Comparison of ENCODE assay signal across 21 mouse cellular contexts in genomic region chr13:99494416-99494815, GRCm38 (mm10). TPM values are rescaled to one million over a fixed set of nuclear protein-coding genes. Genes with fewer than 3 reads are reported as not detected.
DNase-seq lines count a peak whose midpoint lies in the region; ATAC-seq and TF ChIP-seq lines count a peak whose summit lies in the region.
"Had no signal": no experiment of that assay in that cellular context is flagged by ENCODE, and none has a peak within 500 bp of the region (broad histone marks: within the 10 kb centered on the region; RNA-seq: fewer than 3 reads in every experiment).

No protein-coding gene starts in this region.

- peaks cover 6% of the 10 kb centered on the region; the same call in 1 of the 2 replicates for H3K36me3 ChIP-seq in forebrain, embryonic 11.5 days (ENCODE audit: control insufficient read depth, insufficient read depth, low read length)
- H3K36me3 ChIP-seq in forebrain, embryonic 16.5 days (ENCODE audit: control insufficient read depth, insufficient read depth): 0 out of 2 replicates have a peak, but pooled peaks cover 2% of the 10 kb centered on the region
- peaks cover 27% of the 10 kb centered on the region for H3K36me3 ChIP-seq in forebrain, embryonic 12.5 days (replicated peaks)
- H3K36me3 ChIP-seq in forebrain, postnatal 0 days (ENCODE audit: insufficient read depth): peaks cover 10% of the 10 kb centered on the region; the same call in 1 of the 2 replicates
- H3K36me3 ChIP-seq in lung, postnatal 0 days (ENCODE audit: insufficient read depth, low read length): no peaks in the 10 kb centered on the region
- H3K36me3 ChIP-seq: heart, embryonic 15.5 days; intestine, embryonic 15.5 days had no signal

- no peak overlapping the region for H3K9ac ChIP-seq in forebrain, embryonic 11.5 days (ENCODE audit: low read length)
- H3K9ac ChIP-seq in forebrain, embryonic 16.5 days (replicated peaks; ENCODE audit: low read depth, low read length): no peak overlapping the region
- H3K9ac ChIP-seq in forebrain, embryonic 12.5 days: no peak overlapping the region
- H3K9ac ChIP-seq in forebrain, postnatal 0 days: no peak overlapping the region
- H3K9ac ChIP-seq in lung, postnatal 0 days (replicated peaks; ENCODE audit: low read depth): no peak overlapping the region
- H3K9ac ChIP-seq: embryonic facial prominence, embryonic 13.5 days; heart, embryonic 15.5 days; hindbrain, embryonic 13.5 days; intestine, embryonic 15.5 days had no signal

- TF ChIP-seq CTCF in layer of hippocampus, adult 2 months (conservative IDR thresholded peaks at IDR 0.05): no peak
- TF ChIP-seq CTCF in forebrain, postnatal 0 days (IDR thresholded peaks at IDR 0.05; ENCODE audit: low read depth): no peak
- TF ChIP-seq CTCF in lung, postnatal 0 days (IDR thresholded peaks at IDR 0.05): no peak

- H3K4me1 ChIP-seq in forebrain, embryonic 11.5 days (replicated peaks; ENCODE audit: control insufficient read depth, insufficient read depth, low read length): peaks cover 9% of the 10 kb centered on the region
- peaks cover 43% of the 10 kb centered on the region for H3K4me1 ChIP-seq in forebrain, embryonic 16.5 days (replicated peaks; ENCODE audit: control insufficient read depth, insufficient read depth, low read length)
- peaks cover 56% of the 10 kb centered on the region for H3K4me1 ChIP-seq in forebrain, embryonic 12.5 days
- peaks cover 16% of the 10 kb centered on the region; the same call in 1 of the 2 replicates for H3K4me1 ChIP-seq in forebrain, postnatal 0 days (ENCODE audit: insufficient read depth)
- no peaks in the 10 kb centered on the region for H3K4me1 ChIP-seq in lung, postnatal 0 days (ENCODE audit: insufficient read depth, low read depth, low read length)
- H3K4me1 ChIP-seq: intestine, embryonic 15.5 days had no signal

- DNase-seq in forebrain, embryonic 11.5 days (ENCODE audit: low spot score): no peak
- no peak for DNase-seq in layer of hippocampus, adult 2 months (ENCODE audit: low spot score in 2 of 2)
- no peak for DNase-seq in layer of hippocampus, postnatal 10 days (ENCODE audit: low spot score in 2 of 2)
- peak; percentile 57 for DNase-seq in forebrain, postnatal 0 days
- no peak for DNase-seq in embryo, embryonic 10.5 days (ENCODE audit: low spot score)
- DNase-seq in lung, postnatal 0 days (ENCODE audit: low spot score): no peak
- DNase-seq: adrenal gland, postnatal 14 days; cerebellum, adult 11-12 months; cerebellum, adult 9-10 months; cerebellum, postnatal 25 days; gastrocnemius, postnatal 10 days; heart, adult 2 months; heart, postnatal 14 days had no signal

- WGBS in forebrain, embryonic 11.5 days: 72% methylated on average over 10 of the region's 10 CpGs
- WGBS in forebrain, embryonic 16.5 days: 29% methylated on average over 10 of the region's 10 CpGs
- 55% methylated on average over 10 of the region's 10 CpGs for WGBS in forebrain, embryonic 12.5 days
- WGBS in forebrain, postnatal 0 days: 29% methylated on average over 10 of the region's 10 CpGs
- WGBS in lung, postnatal 0 days: 86% methylated on average over 10 of the region's 10 CpGs

- no peak overlapping the region for H3K4me2 ChIP-seq in forebrain, embryonic 11.5 days (ENCODE audit: low read depth, low read length, severe bottlenecking)
- H3K4me2 ChIP-seq in forebrain, embryonic 16.5 days (ENCODE audit: low read length): no peak overlapping the region
- peak overlapping the region; percentile 8; the same call in 1 of the 2 replicates for H3K4me2 ChIP-seq in forebrain, embryonic 12.5 days
- no peak overlapping the region for H3K4me2 ChIP-seq in forebrain, postnatal 0 days (ENCODE audit: low read depth)
- H3K4me2 ChIP-seq in lung, postnatal 0 days (replicated peaks; ENCODE audit: low read depth, low read length): no peak overlapping the region
- H3K4me2 ChIP-seq: embryonic facial prominence, embryonic 13.5 days; heart, embryonic 11.5 days; heart, embryonic 15.5 days; hindbrain, embryonic 13.5 days; intestine, embryonic 15.5 days had no signal

- no peaks in the 10 kb centered on the region for H3K9me3 ChIP-seq in forebrain, embryonic 11.5 days (ENCODE audit: control insufficient read depth, low read length)
- H3K9me3 ChIP-seq in forebrain, embryonic 16.5 days (ENCODE audit: control insufficient read depth, low read length): no peaks in the 10 kb centered on the region
- no peaks in the 10 kb centered on the region for H3K9me3 ChIP-seq in forebrain, embryonic 12.5 days
- no peaks in the 10 kb centered on the region for H3K9me3 ChIP-seq in forebrain, postnatal 0 days (ENCODE audit: low read length)
- no peaks in the 10 kb centered on the region for H3K9me3 ChIP-seq in lung, postnatal 0 days (ENCODE audit: low read length)
- H3K9me3 ChIP-seq: embryonic facial prominence, embryonic 13.5 days; heart, embryonic 15.5 days; hindbrain, embryonic 13.5 days; intestine, embryonic 15.5 days had no signal

- no peak for ATAC-seq in forebrain, embryonic 11.5 days (replicated peaks; ENCODE audit: low FRiP score)
- ATAC-seq in forebrain, embryonic 16.5 days: no peak
- ATAC-seq in forebrain, embryonic 12.5 days (ENCODE audit: low FRiP score): no peak
- ATAC-seq in forebrain, postnatal 0 days: peak; percentile 58; the same call in 1 of the 2 replicates
- no peak for ATAC-seq in lung, postnatal 0 days
- ATAC-seq: intestine, embryonic 15.5 days had no signal

- peak overlapping the region; percentile 93; the same call in 1 of the 2 replicates for H3K27ac ChIP-seq in forebrain, embryonic 11.5 days (ENCODE audit: low read depth, low read length)
- no peak overlapping the region for H3K27ac ChIP-seq in forebrain, embryonic 16.5 days (ENCODE audit: low read length)
- H3K27ac ChIP-seq in layer of hippocampus, adult 2 months: no peak overlapping the region; the same call in 1 of the 2 replicates
- peak overlapping the region; percentile 93 for H3K27ac ChIP-seq in forebrain, embryonic 12.5 days
- H3K27ac ChIP-seq in forebrain, postnatal 0 days (ENCODE audit: low read depth, low read length): no peak overlapping the region
- no peak overlapping the region for H3K27ac ChIP-seq in lung, postnatal 0 days (ENCODE audit: low read length)
- H3K27ac ChIP-seq: embryonic facial prominence, embryonic 13.5 days; heart, adult 2 months; heart, embryonic 15.5 days; intestine, embryonic 15.5 days had no signal

- TF ChIP-seq EP300 in lung, postnatal 0 days (IDR thresholded peaks at IDR 0.05): no peak

- H3K4me3 ChIP-seq in forebrain, embryonic 11.5 days (ENCODE audit: low read depth, low read length): no peak overlapping the region
- H3K4me3 ChIP-seq in forebrain, embryonic 16.5 days (replicated peaks; ENCODE audit: low read length): no peak overlapping the region
- peak overlapping the region; percentile 15 for H3K4me3 ChIP-seq in layer of hippocampus, adult 2 months
- no peak overlapping the region for H3K4me3 ChIP-seq in forebrain, embryonic 12.5 days (replicated peaks)
- H3K4me3 ChIP-seq in forebrain, postnatal 0 days (ENCODE audit: low read depth, low read length): no peak overlapping the region
- H3K4me3 ChIP-seq in lung, postnatal 0 days (ENCODE audit: low read depth, low read length): no peak overlapping the region
- H3K4me3 ChIP-seq: embryonic facial prominence, embryonic 13.5 days; heart, adult 2 months; heart, embryonic 15.5 days; hindbrain, embryonic 13.5 days; intestine, embryonic 15.5 days had no signal

- no peaks in the 10 kb centered on the region for H3K27me3 ChIP-seq in forebrain, embryonic 11.5 days (ENCODE audit: control insufficient read depth, insufficient read depth, low read length)
- H3K27me3 ChIP-seq in forebrain, embryonic 16.5 days (replicated peaks; ENCODE audit: control insufficient read depth, insufficient read depth, low read length): no peaks in the 10 kb centered on the region
- no peaks in the 10 kb centered on the region for H3K27me3 ChIP-seq in forebrain, embryonic 12.5 days
- no peaks in the 10 kb centered on the region for H3K27me3 ChIP-seq in forebrain, postnatal 0 days (ENCODE audit: insufficient read depth, low read length)
- H3K27me3 ChIP-seq in lung, postnatal 0 days (replicated peaks; ENCODE audit: insufficient read depth, low read length): no peaks in the 10 kb centered on the region
- H3K27me3 ChIP-seq: embryonic facial prominence, embryonic 13.5 days; heart, embryonic 15.5 days; hindbrain, embryonic 13.5 days; intestine, embryonic 15.5 days had no signal

RNA-seq across cellular contexts. Expression of gene Map1b, which starts 21.9 kb away (rescaled TPM):
- polyA plus RNA-seq in forebrain, embryonic 11.5 days (2014; fragmentation: Nextera tagmentation; extraction: Ambion mirVana): 823 and 854 TPM in 2 replicates
- polyA plus RNA-seq in forebrain, embryonic 16.5 days (2015; fragmentation: Nextera tagmentation; extraction: Ambion mirVana): 1,972 and 2,055 TPM in 2 replicates
- 100 to 1,000 TPM; 709 to 737 TPM for total RNA-seq in layer of hippocampus, adult 2 months (2021)
- total RNA-seq in layer of hippocampus, postnatal 10 days (2021): 1,000 to 10,000 TPM; 1,031 to 1,111 TPM
- 1,306 and 1,372 TPM in 2 replicates for polyA plus RNA-seq in forebrain, embryonic 12.5 days (2016; fragmentation: Nextera tagmentation; extraction: Ambion mirVana)
- total RNA-seq in forebrain, postnatal 0 days (2014; rRNA removed): 589 and 781 TPM in 2 replicates
- 1,169 and 2,082 TPM in 2 replicates for polyA plus RNA-seq in forebrain, postnatal 0 days (2015; fragmentation: Nextera tagmentation; extraction: Ambion mirVana)
- polyA plus RNA-seq in lung, postnatal 0 days (2015; fragmentation: Nextera tagmentation; extraction: Ambion mirVana): 31.2 and 39.1 TPM in 2 replicates
- total RNA-seq: MEL had no signal

Comparison
In these comparisons a context has a peak if more than half of its experiments do, and no peak if none do; other contexts are left out.
1. H3K27ac ChIP-seq: peak in forebrain, embryonic 11.5 days (single experiment) and forebrain, embryonic 12.5 days (single experiment); none in forebrain, embryonic 16.5 days (single experiment), layer of hippocampus, adult 2 months (single experiment), forebrain, postnatal 0 days (single experiment) and lung, postnatal 0 days (single experiment).
2. RNA of gene Map1b, which starts 21.9 kb away (polyA plus RNA-seq): 1,169 to 2,082 TPM in forebrain, postnatal 0 days, 1,972 to 2,055 TPM in forebrain, embryonic 16.5 days, 1,306 to 1,372 TPM in forebrain, embryonic 12.5 days and 823 to 854 TPM in forebrain, embryonic 11.5 days; 31.2 to 39.1 TPM in lung, postnatal 0 days; every median in the first group is over 10 times any median in the second.